Mouse (Mus musculus): ENCODE results near the gene Eid2b.
"Not testable (repeated sequence)": the region's sequence is repeated elsewhere in the genome, so short reads cannot be mapped to it uniquely, and the experiment has no call there.

The Eid2b gene

GRCm38 (mm10) chr7:28277615-28278278 is at the start of gene Eid2b:
Eid2b (plus strand) TSS chr7:28277739.
- DNase-seq (ENCODE audit: low read depth, low spot score) = peak; percentile 96

GRCm38 (mm10) chr7:28243943-28244342 is 33.6 kb upstream of the Eid2b start:
- not testable (repeated sequence) for DNase-seq (ENCODE audit: low read depth, low spot score)

- DNase-seq (ENCODE audit: low read depth, low spot score) = no peak
These were observed 28.6 kb upstream of the Eid2b start for GRCm38 (mm10) chr7:28248957-28249356.

GRCm38 (mm10) chr7:28251976-28252375 is 25.6 kb upstream of the Eid2b start:
- DNase-seq (ENCODE audit: low read depth, low spot score) = no peak

GRCm38 (mm10) chr7:28254591-28254990 is 22.9 kb upstream of the Eid2b start:
- DNase-seq (ENCODE audit: low read depth, low spot score) = no peak

GRCm38 (mm10) chr7:28255476-28255875 is 22.1 kb upstream of the Eid2b start:
- no peak for DNase-seq (ENCODE audit: low read depth, low spot score)

- no peak for DNase-seq (ENCODE audit: low read depth, low spot score)
These were observed 14.7 kb upstream of the Eid2b start for GRCm38 (mm10) chr7:28262861-28263260.

GRCm38 (mm10) chr7:28263786-28264185 is 13.8 kb upstream of the Eid2b start:
- DNase-seq (ENCODE audit: low read depth, low spot score) = peak; percentile 87

GRCm38 (mm10) chr7:28265391-28265790 is 12.1 kb upstream of the Eid2b start:
- DNase-seq (ENCODE audit: low read depth, low spot score) = no peak

- peak; percentile 94 for DNase-seq (ENCODE audit: low read depth, low spot score)
These were observed 10.2 kb upstream of the Eid2b start, which contains the start of gene Eid2 for GRCm38 (mm10) chr7:28267129-28268041. Eid2 (plus strand) TSS chr7:28267881.

GRCm38 (mm10) chr7:28268042-28268531 is 9.5 kb upstream of the Eid2b start:
- no peak for DNase-seq (ENCODE audit: low read depth, low spot score)

- DNase-seq (ENCODE audit: low read depth, low spot score) = no peak
These were observed 9.0 kb upstream of the Eid2b start for GRCm38 (mm10) chr7:28268576-28268975.

GRCm38 (mm10) chr7:28269355-28269754 is 8.2 kb upstream of the Eid2b start:
- DNase-seq (ENCODE audit: low read depth, low spot score) = no peak

- DNase-seq (ENCODE audit: low read depth, low spot score) = no peak
These were observed 5.8 kb upstream of the Eid2b start for GRCm38 (mm10) chr7:28271761-28272160.

- no peak for DNase-seq (ENCODE audit: low read depth, low spot score)
These were observed 313 bp upstream of the Eid2b start for GRCm38 (mm10) chr7:28277237-28277614.

GRCm38 (mm10) chr7:28278279-28278652 is 727 bp downstream of the Eid2b start:
- no peak for DNase-seq (ENCODE audit: low read depth, low spot score)

GRCm38 (mm10) chr7:28280630-28281029 is 3.1 kb downstream of the Eid2b start:
- no peak for DNase-seq (ENCODE audit: low read depth, low spot score)

GRCm38 (mm10) chr7:28290165-28290564 is 12.6 kb downstream of the Eid2b start:
- no peak for DNase-seq (ENCODE audit: low read depth, low spot score)

GRCm38 (mm10) chr7:28290638-28291590 is 13.4 kb downstream of the Eid2b start, which contains the start of gene Selenov:
Selenov (minus strand) TSS chr7:28291186.
- no peak for DNase-seq (ENCODE audit: low read depth, low spot score)

GRCm38 (mm10) chr7:28294481-28294880 is 16.9 kb downstream of the Eid2b start:
- peak; percentile 89 for DNase-seq (ENCODE audit: low read depth, low spot score)
